Mouse (Mus musculus): ENCODE results near the gene Mr1. TPM values are rescaled to one million over a fixed set of nuclear protein-coding genes. Genes with fewer than 3 reads are reported as not detected.
A peak's percentile ranks its signal among the peaks of the same experiment; 100 is the strongest.

The Mr1 gene
- total RNA-seq, 2 experiments from 2014 or later = 3.2 to 3.6 TPM

DNA sequence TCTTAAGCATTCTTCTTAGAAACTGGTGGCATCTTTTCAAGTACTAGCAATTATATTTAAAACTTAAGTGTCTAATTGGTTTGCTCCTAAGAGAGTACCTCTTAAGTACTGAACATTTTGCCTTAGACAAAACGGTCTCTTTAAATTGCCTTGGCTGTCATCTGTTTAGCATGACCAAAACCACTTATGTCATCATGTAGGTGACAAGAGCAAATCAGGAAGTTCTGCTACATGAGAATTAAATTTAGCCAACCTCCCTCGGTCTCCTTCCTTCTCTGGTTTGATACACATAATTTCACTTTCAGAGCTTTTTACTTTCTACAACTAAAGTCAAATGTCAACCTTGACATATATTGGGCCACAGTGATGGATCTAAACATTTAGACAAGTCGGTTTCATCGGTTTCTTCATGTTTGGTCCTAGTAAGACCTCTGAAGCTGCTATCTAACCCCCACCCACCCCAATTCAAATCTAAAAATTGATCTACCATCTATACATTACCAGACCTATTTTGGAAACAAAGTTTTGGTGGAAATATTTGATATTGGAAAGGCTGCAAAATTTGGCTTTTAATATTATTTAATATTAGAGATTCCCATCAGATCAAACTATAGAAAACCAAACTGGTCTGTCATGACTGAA lies 49.9 kb downstream of the Mr1 start:
- no peak for DNase-seq (ENCODE audit: low spot score in 2 of 2)

DNA sequence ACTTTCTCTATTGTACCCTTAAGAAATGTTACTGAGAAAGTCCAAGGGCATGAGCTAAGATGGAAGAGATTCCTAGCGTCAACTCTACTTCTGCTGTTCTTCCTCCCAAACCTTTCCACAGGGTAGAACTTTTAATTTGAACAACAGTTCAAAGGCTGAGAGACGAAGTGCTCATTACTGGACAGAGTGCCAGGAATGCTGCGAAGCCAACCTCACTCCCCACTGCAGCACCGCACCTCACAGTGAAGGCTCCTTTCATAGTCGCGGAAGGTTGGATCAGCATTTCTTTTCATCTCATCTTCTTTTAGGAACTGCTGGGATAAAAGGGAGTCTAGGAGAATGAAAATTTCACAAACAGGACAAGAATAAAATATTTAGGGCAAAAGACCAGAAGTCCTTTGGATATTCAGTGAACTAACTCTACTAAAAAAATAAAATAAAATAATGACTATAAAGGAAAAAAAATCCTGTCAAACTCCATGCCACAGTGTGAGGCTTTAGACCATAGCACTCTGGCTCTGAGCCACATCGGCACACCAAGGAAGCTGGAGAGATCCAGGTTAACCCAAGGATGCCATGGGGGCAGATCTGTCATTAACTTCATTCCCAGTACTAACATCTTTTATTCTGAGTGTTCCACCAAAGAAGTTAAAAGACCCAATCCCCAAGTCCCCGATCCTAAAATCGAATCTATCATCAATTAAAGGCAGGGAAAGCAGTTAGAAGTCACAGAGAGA lies 52.5 kb downstream of the Mr1 start:
- DNase-seq (ENCODE audit: low spot score in 2 of 2) = no peak

GRCm38 (mm10) chr1:155093145-155093791 lies 53.3 kb downstream of the Mr1 start:
- no peak for DNase-seq (ENCODE audit: low spot score in 2 of 2)

GRCm38 (mm10) chr1:155091842-155092800 lies 54.5 kb downstream of the Mr1 start:
- peak; percentile 40 to 54 for DNase-seq (ENCODE audit: low spot score in 2 of 2)

GRCm38 (mm10) chr1:155091374-155091841 lies 55.2 kb downstream of the Mr1 start:
- peak; percentile 53 to 68 for DNase-seq (ENCODE audit: low spot score in 2 of 2)

DNA sequence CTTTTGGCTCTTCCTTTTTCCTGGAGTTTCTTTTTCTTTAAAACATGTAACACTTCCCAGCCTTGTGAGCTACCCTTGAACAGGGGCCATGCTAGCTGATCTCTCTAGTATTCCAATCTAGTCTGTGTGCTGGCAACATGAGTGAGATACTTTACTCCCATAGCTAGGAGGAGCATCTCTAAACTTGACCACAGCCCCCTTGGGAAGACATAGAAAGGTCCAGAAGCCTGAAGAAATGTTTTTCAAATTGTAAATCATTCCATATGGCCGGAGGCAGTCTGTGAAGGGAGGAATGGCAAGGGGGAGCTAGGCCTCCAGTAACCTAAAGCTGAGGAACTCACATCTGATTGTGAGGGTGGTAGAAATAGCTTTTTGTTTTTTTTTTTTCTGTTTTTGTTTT lies 55.9 kb downstream of the Mr1 start:
- DNase-seq (ENCODE audit: low spot score in 2 of 2) = no peak

GRCm38 (mm10) chr1:155090327-155090726 lies 56.3 kb downstream of the Mr1 start:
- no peak for DNase-seq (ENCODE audit: low spot score in 2 of 2)

DNA sequence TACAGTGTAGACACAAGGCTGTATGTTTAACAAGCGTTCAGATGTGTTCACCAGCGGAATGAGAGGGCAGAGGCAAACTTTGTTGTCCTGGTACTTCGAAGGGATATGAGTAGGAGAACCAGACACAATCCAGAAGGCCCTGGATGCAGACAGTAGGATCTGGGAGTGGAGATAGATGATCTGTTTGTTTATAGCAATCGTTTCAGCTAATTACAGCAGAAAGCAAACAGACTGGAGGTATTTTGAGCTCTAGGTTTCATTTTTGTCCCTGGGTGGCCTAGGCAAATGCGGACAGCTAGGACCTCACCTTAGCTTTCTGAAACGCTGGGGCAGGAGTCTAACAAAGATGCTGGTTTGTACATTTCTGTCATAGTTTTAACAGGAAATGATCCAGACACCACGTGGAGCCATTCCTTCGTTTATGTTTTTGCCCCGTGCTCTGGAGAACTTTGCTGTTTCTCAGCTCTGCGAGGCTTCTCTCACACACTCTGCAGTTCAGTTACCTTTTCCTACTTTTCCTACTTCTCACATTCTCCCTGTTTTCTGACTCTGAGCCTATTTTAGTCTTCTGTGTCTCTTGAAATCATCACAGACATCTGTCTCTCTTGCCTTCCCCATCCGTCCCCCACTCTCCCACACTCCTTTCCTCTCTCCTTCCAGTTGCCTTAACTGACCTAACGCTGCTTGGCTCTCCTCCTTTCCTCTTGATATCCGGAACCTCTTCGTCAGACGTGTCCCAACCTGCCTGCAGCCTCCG lies 57.6 kb downstream of the Mr1 start:
- DNase-seq (ENCODE audit: low spot score in 2 of 2) = peak in 1 of 2 experiments; percentile 33

DNA sequence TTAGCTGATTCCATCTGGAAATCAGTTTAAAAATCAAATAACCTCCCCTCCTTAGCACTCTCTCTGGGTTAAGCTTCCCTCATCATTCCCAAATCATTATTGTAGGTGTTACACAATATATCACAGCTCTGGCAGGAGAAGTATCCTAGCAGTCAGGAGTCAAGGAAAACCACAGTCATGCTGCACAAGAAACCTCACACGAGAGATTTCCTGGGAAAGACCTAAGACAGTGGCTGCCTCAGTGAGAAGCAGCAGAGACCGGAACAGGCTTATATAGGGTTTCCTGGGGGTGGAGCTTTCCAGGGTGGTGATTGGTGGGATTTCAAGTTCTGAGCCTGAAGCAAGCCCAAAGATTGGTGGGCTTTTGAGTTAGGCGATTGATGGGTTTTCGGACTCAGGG lies 58.6 kb downstream of the Mr1 start:
- DNase-seq (ENCODE audit: low spot score in 2 of 2) = no peak

- DNase-seq (ENCODE audit: low spot score in 2 of 2) = peak; percentile 55 to 60
These were observed 59.7 kb downstream of the Mr1 start for GRCm38 (mm10) chr1:155086893-155087292.

DNA sequence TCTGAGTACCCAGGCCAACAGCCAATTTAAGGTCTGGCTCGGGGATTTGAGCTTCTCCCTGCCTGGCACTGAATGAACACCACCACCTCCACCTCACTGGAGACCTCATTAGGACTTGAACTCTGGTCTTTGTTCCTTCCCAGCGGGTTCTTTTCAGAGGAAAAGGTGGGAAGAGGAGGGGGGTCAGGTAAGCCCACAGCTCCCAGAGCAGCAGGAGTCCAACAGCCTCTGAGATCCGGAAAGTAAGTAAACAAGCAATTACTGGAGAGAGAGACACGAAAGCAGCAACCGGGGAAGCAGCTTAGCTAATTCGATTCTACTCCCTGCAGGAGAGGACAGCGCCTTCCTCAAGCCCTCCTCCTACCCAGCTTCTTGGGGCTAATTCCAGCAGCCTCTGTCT lies 60.2 kb downstream of the Mr1 start:
- DNase-seq (ENCODE audit: low spot score in 2 of 2) = no peak

DNA sequence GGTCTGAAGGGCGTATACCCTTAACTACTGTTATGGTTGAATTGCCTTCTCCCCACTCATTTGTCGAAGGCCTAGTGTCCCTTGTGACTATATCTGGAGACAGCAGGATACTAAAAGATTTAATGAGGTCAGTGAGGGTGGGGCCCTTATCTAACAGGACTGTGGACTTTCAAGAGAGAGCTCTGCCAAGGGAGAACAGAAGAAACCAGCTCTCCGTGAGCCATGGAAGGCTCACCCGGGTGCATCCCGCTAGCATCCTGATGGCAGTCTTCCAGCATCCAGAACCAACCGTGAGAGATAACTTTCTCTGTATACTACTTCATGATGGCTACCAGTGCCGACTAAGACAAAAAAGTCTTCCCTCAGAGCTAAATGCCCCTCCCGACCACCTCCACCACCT lies 61.8 kb downstream of the Mr1 start:
- no peak for DNase-seq (ENCODE audit: low spot score in 2 of 2)

GRCm38 (mm10) chr1:155083271-155084265 lies 63.0 kb downstream of the Mr1 start:
- DNase-seq (ENCODE audit: low spot score in 2 of 2) = peak; percentile 92 to 95

GRCm38 (mm10) chr1:155082965-155083268 lies 63.7 kb downstream of the Mr1 start:
- DNase-seq (ENCODE audit: low spot score in 2 of 2) = peak in 1 of 2 experiments; percentile 43

GRCm38 (mm10) chr1:155082158-155082964 lies 64.3 kb downstream of the Mr1 start:
- DNase-seq (ENCODE audit: low spot score in 2 of 2) = no peak

GRCm38 (mm10) chr1:155077675-155078074 lies 68.9 kb downstream of the Mr1 start:
- no peak for DNase-seq (ENCODE audit: low spot score in 2 of 2)

Measured in left cerebral cortex, adult 18-20 months (tissue).